Mouse (Mus musculus) hematopoietic multipotent progenitor cell, adult 10-12 weeks (in vitro differentiated cells): ENCODE measurements around the gene Sept1. TPM values are rescaled to one million over a fixed set of nuclear protein-coding genes. Genes with fewer than 3 reads are reported as not detected.

ENCODE experiments used
- polyA plus RNA-seq: library from polyadenylated mRNA; stranded (reverse); fragments of >175 nt; gene quantifications from 2 replicates; pipeline ENCODE4 v1.2.3, GENCODE M21; 2012; ENCODE audit warnings: low replicate concordance

The Sept1 gene
- polyA plus RNA-seq, result 741 and 939 TPM in 2 replicates

GRCm38 (mm10) chr7:127232622-127233367 lies at the start of gene Sept1, which contains the start of gene Zfp553:
Gene Sept1 (minus strand): TSS chr7:127233130.
Gene Zfp553 (plus strand): TSS chr7:127233061.

GRCm38 (mm10) chr7:127273925-127274789 lies 41.2 kb upstream of the Sept1 start, which contains the start of gene Sephs2:
Gene Sephs2 (minus strand): TSS chr7:127274055.

GRCm38 (mm10) chr7:127260309-127261111 lies 27.6 kb upstream of the Sept1 start, which contains the start of gene Dctpp1:
Gene Dctpp1 (minus strand): TSS chr7:127260709.

GRCm38 (mm10) chr7:127243870-127244657 lies 11.1 kb upstream of the Sept1 start, which contains the start of gene Zfp771:
Gene Zfp771 (plus strand): TSS chr7:127244274.

GRCm38 (mm10) chr7:127208553-127209438 lies 24.1 kb downstream of the Sept1 start, which contains the start of gene Mylpf:
Gene Mylpf (plus strand): TSS chr7:127208890.

GRCm38 (mm10) chr7:127208295-127208552 lies 24.7 kb downstream of the Sept1 start, which contains the start of gene Tbc1d10b:
Gene Tbc1d10b (minus strand): TSS chr7:127208468.

GRCm38 (mm10) chr7:127195544-127196295 lies 37.2 kb downstream of the Sept1 start, which contains the start of gene Cd2bp2:
Gene Cd2bp2 (minus strand): TSS chr7:127196050.

Other genes with a start within 250 kb of the Sept1 start
- 41.4 and 44.2 TPM in 2 replicates for gene Mvp, start 218.5 kb downstream of the Sept1 start, polyA plus RNA-seq
- gene Pagr1b, start 216.6 kb downstream of the Sept1 start, polyA plus RNA-seq, result 2.3 and 8.3 TPM in 2 replicates
- gene Pagr1a, start 215.8 kb downstream of the Sept1 start, polyA plus RNA-seq, result 4.2 and 54.7 TPM in 2 replicates
- 120 and 325 TPM in 2 replicates for gene Gm42742, start 212.0 kb downstream of the Sept1 start, polyA plus RNA-seq
- gene Prrt2, start 211.9 kb downstream of the Sept1 start, polyA plus RNA-seq, result 1.7 and 5.9 TPM in 2 replicates
- gene Maz, start 206.1 kb downstream of the Sept1 start, polyA plus RNA-seq, result 317 and 823 TPM in 2 replicates
- gene Kif22, start 190.7 kb downstream of the Sept1 start, polyA plus RNA-seq, result 2.6 and 9.1 TPM in 2 replicates
- gene Zg16, start 145.8 kb downstream of the Sept1 start, polyA plus RNA-seq, result 0.27 TPM in 1 of 2 replicates, not detected in the other
- gene AI467606, start 141.8 kb downstream of the Sept1 start, polyA plus RNA-seq, result 271 and 357 TPM in 2 replicates
- gene Qprt, start 110.9 kb downstream of the Sept1 start, polyA plus RNA-seq, result 5.7 and 7.0 TPM in 2 replicates
- gene Spn, start 95.3 kb downstream of the Sept1 start, polyA plus RNA-seq, result 81.8 and 125 TPM in 2 replicates
- 63.2 and 81.0 TPM in 2 replicates for gene Cd2bp2, start 37.1 kb downstream of the Sept1 start, polyA plus RNA-seq
- gene Tbc1d10b, start 24.7 kb downstream of the Sept1 start, polyA plus RNA-seq, result 48.8 and 114 TPM in 2 replicates
- 3.8 TPM in 1 of 2 replicates, not detected in the other for gene Mylpf, start 24.2 kb downstream of the Sept1 start, polyA plus RNA-seq
- 19.8 and 21.6 TPM in 2 replicates for gene Zfp553, start 69 bp downstream of the Sept1 start, polyA plus RNA-seq
- gene Zfp771, start 11.1 kb upstream of the Sept1 start, polyA plus RNA-seq, result 30.4 and 62.4 TPM in 2 replicates
- gene Dctpp1, start 27.6 kb upstream of the Sept1 start, polyA plus RNA-seq, result 11.9 and 40.3 TPM in 2 replicates
- 18.3 and 56.1 TPM in 2 replicates for gene Sephs2, start 40.9 kb upstream of the Sept1 start, polyA plus RNA-seq
- 65.9 and 91.0 TPM in 2 replicates for gene Itgal, start 63.1 kb upstream of the Sept1 start, polyA plus RNA-seq
- 11.8 and 12.1 TPM in 2 replicates for gene Zfp768, start 112.5 kb upstream of the Sept1 start, polyA plus RNA-seq
- gene Zfp747, start 142.9 kb upstream of the Sept1 start, polyA plus RNA-seq, result 6.0 and 8.8 TPM in 2 replicates
- gene 9130019O22Rik, start 154.0 kb upstream of the Sept1 start, polyA plus RNA-seq, result 1.1 and 1.4 TPM in 2 replicates
- 5.7 and 9.3 TPM in 2 replicates for gene E430018J23Rik, start 160.5 kb upstream of the Sept1 start, polyA plus RNA-seq
- gene Zfp764, start 173.7 kb upstream of the Sept1 start, polyA plus RNA-seq, result 2.3 and 3.1 TPM in 2 replicates
- 25.8 and 61.8 TPM in 2 replicates for gene Zfp688, start 188.9 kb upstream of the Sept1 start, polyA plus RNA-seq
- 13.2 and 16.8 TPM in 2 replicates for gene Zfp689, start 216.0 kb upstream of the Sept1 start, polyA plus RNA-seq
- 140 and 180 TPM in 2 replicates for gene Prr14, start 226.5 kb upstream of the Sept1 start, polyA plus RNA-seq
- gene Fbrs, start 246.1 kb upstream of the Sept1 start, polyA plus RNA-seq, result 733 and 1,419 TPM in 2 replicates